ENCODE assay signal across 32 mouse cellular contexts in the genomic region with DNA sequence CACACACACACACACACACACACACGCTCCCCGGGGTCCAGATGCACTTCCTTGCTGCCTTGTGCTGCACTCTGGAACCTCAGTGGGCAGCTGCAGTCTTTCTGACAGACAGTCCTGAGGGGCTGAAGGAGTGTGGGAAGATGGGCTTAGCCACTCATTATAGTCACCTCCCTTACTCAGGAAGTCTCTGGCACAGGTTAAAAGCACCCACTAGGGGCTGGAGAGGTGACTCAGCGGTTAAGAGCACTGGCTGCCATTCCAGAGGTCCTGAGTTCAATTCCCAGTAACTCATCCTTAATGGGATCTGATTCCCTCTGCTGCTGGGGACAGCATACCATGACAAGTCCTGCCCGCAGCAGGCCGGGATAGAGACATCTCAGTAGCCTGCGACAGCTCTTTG. TPM values are rescaled to one million over a fixed set of nuclear protein-coding genes. Genes with fewer than 3 reads are reported as not detected.
DNase-seq lines count a peak whose midpoint lies in the region; ATAC-seq lines count a peak whose summit lies in the region.
"Had no signal": no experiment of that assay in that cellular context is flagged by ENCODE, and none has a peak within 500 bp of the region (broad histone marks: within the 10 kb centered on the region; RNA-seq: fewer than 3 reads in every experiment).

No protein-coding gene starts in this region.

- no peaks in the 10 kb centered on the region for H3K27me3 ChIP-seq in kidney, embryonic 16.5 days (ENCODE audit: insufficient read depth, low read length)
- H3K27me3 ChIP-seq in midbrain, embryonic 14.5 days (ENCODE audit: control insufficient read depth, insufficient read depth, low read length), result no peaks in the 10 kb centered on the region
- H3K27me3 ChIP-seq: forebrain, embryonic 13.5 days; heart, embryonic 12.5 days; heart, embryonic 15.5 days had no signal

- H3K4me2 ChIP-seq in kidney, embryonic 16.5 days (replicated peaks; ENCODE audit: low read depth, low read length), result no peak overlapping the region
- no peak overlapping the region for H3K4me2 ChIP-seq in midbrain, embryonic 14.5 days (ENCODE audit: low read length)
- H3K4me2 ChIP-seq: forebrain, embryonic 13.5 days; heart, embryonic 12.5 days; heart, embryonic 15.5 days; hindbrain, embryonic 14.5 days had no signal

- peaks cover 12% of the 10 kb centered on the region for H3K4me1 ChIP-seq in kidney, embryonic 16.5 days (ENCODE audit: insufficient read depth, low read length)
- H3K4me1 ChIP-seq in midbrain, embryonic 14.5 days (ENCODE audit: control insufficient read depth, insufficient read depth, low read length), result no peaks in the 10 kb centered on the region
- H3K4me1 ChIP-seq: forebrain, embryonic 10.5 days; forebrain, embryonic 13.5 days; heart, embryonic 12.5 days; heart, embryonic 15.5 days had no signal

- no peak overlapping the region for H3K9ac ChIP-seq in kidney, embryonic 16.5 days (replicated peaks; ENCODE audit: low read length)
- no peak overlapping the region for H3K9ac ChIP-seq in midbrain, embryonic 14.5 days (replicated peaks; ENCODE audit: low read length)
- H3K9ac ChIP-seq: forebrain, embryonic 13.5 days; heart, embryonic 12.5 days; heart, embryonic 15.5 days; hindbrain, embryonic 14.5 days had no signal

- DNase-seq in kidney, postnatal 10 days, result no peak
- DNase-seq in ES-CJ7 (ENCODE audit: low read depth, low spot score) (peak; percentile 69), ZHBTc4 (ENCODE audit: low read depth, low spot score) (peak; percentile 72)
- no peak for DNase-seq in midbrain, embryonic 14.5 days
- no peak for DNase-seq in cerebellum, adult 11 months
- DNase-seq: adrenal gland, adult 2 months; adrenal gland, postnatal 14 days; cerebellum, adult 11-12 months; cerebellum, adult 8-10 months; cerebellum, postnatal 10 days; cerebellum, postnatal 36 days; embryo, embryonic 11 days; gastrocnemius, postnatal 10 days; heart, adult 18-20 months; heart, postnatal 10 days; heart, postnatal 36 days had no signal

- no peak overlapping the region for H3K4me3 ChIP-seq in kidney, embryonic 16.5 days (ENCODE audit: low read length)
- H3K4me3 ChIP-seq in midbrain, embryonic 14.5 days (replicated peaks; ENCODE audit: low read depth, low read length), result no peak overlapping the region
- H3K4me3 ChIP-seq: forebrain, embryonic 10.5 days; forebrain, embryonic 13.5 days; heart, embryonic 12.5 days; heart, embryonic 15.5 days had no signal

- ATAC-seq in kidney, embryonic 16.5 days (ENCODE audit: low FRiP score, low TSS enrichment), result 0 out of 2 replicates have a peak, but pooled peaks have one; percentile 15
- ATAC-seq in midbrain, embryonic 14.5 days (ENCODE audit: low FRiP score, low TSS enrichment), result no peak
- ATAC-seq: CD4-positive, CD25-positive, alpha-beta regulatory T cell, adult 4 months; forebrain, embryonic 13.5 days; forebrain, embryonic 16.5 days; hindbrain, postnatal 0 days; inflammation-experienced regulatory T-cells, adult 6 months; intestine, embryonic 16.5 days had no signal

- H3K27ac ChIP-seq in kidney, embryonic 16.5 days (ENCODE audit: low read length), result peak overlapping the region; percentile 37
- no peak overlapping the region for H3K27ac ChIP-seq in midbrain, embryonic 14.5 days (replicated peaks; ENCODE audit: low read depth, low read length)
- H3K27ac ChIP-seq: forebrain, embryonic 10.5 days; forebrain, embryonic 13.5 days; heart, embryonic 15.5 days; hindbrain, embryonic 14.5 days; hindbrain, postnatal 0 days had no signal

- no peaks in the 10 kb centered on the region for H3K9me3 ChIP-seq in kidney, embryonic 16.5 days (ENCODE audit: low read length)
- H3K9me3 ChIP-seq in midbrain, embryonic 14.5 days (ENCODE audit: control insufficient read depth, low read length), result no peaks in the 10 kb centered on the region
- H3K9me3 ChIP-seq: forebrain, embryonic 10.5 days; forebrain, embryonic 13.5 days; heart, embryonic 12.5 days; heart, embryonic 15.5 days had no signal

- WGBS in kidney, embryonic 16.5 days, result 66% methylated on average over 6 of the region's 6 CpGs
- 76% methylated on average over 6 of the region's 6 CpGs for WGBS in midbrain, embryonic 14.5 days

- H3K36me3 ChIP-seq in kidney, embryonic 16.5 days (ENCODE audit: insufficient read depth, low read length), result no peaks in the 10 kb centered on the region
- H3K36me3 ChIP-seq in midbrain, embryonic 14.5 days (ENCODE audit: control insufficient read depth, insufficient read depth, low read length), result no peaks in the 10 kb centered on the region
- H3K36me3 ChIP-seq: forebrain, embryonic 10.5 days; heart, embryonic 12.5 days; heart, embryonic 15.5 days had no signal

RNA-seq across cellular contexts. Expression of a gene that starts 15.9 kb away (rescaled TPM):
- polyA plus RNA-seq in kidney, embryonic 16.5 days (2015; fragmentation: Nextera tagmentation; extraction: Ambion mirVana), result 0.10 TPM in 1 of 2 replicates, not detected in the other
- polyA plus RNA-seq in midbrain, embryonic 14.5 days (2014; fragmentation: Nextera tagmentation; extraction: Ambion mirVana), result not detected in 2 replicates
- polyA plus RNA-seq: adrenal gland, adult 2 months; C2C12; CD4-positive, CD25-positive, alpha-beta regulatory T cell, adult 4 months; cortical plate, adult 2 months; embryonic facial prominence, embryonic 11.5 days; forebrain, embryonic 10.5 days; forebrain, embryonic 13.5 days; forebrain, embryonic 16.5 days; heart, embryonic 15.5 days; hindbrain, embryonic 11.5 days; hindbrain, postnatal 0 days; inflammation-experienced regulatory T-cells, adult 6 months had no signal

RNA-seq across cellular contexts. Expression of a gene that starts 24.5 kb away (rescaled TPM):
- 119 and 127 TPM in 2 replicates for polyA plus RNA-seq in kidney, embryonic 16.5 days (2015; fragmentation: Nextera tagmentation; extraction: Ambion mirVana)
- polyA plus RNA-seq in midbrain, embryonic 14.5 days (2014; fragmentation: Nextera tagmentation; extraction: Ambion mirVana), result 25.3 and 35.1 TPM in 2 replicates

RNA-seq across cellular contexts. Expression of a gene that starts 53.6 kb away (rescaled TPM):
- polyA plus RNA-seq in kidney, embryonic 16.5 days (2015; fragmentation: Nextera tagmentation; extraction: Ambion mirVana), result 0.51 and 0.63 TPM in 2 replicates
- 0.26 and 0.34 TPM in 2 replicates for polyA plus RNA-seq in midbrain, embryonic 14.5 days (2014; fragmentation: Nextera tagmentation; extraction: Ambion mirVana)
- polyA plus RNA-seq: adrenal gland, adult 2 months; CD4-positive, CD25-positive, alpha-beta regulatory T cell, adult 4 months; embryonic facial prominence, embryonic 14.5 days; inflammation-experienced regulatory T-cells, adult 6 months had no signal

Comparison
In these comparisons a context has a peak if more than half of its experiments do, and no peak if none do; other contexts are left out.
1. DNase-seq: peak in ES-CJ7 (single experiment) and ZHBTc4 (single experiment); none in kidney, postnatal 10 days (single experiment), midbrain, embryonic 14.5 days (single experiment) and cerebellum, adult 11 months (single experiment).